Mouse (Mus musculus): ENCODE data around the gene Whrn. TPM values are rescaled to one million over a fixed set of nuclear protein-coding genes. Genes with fewer than 3 reads are reported as not detected.

Gene Whrn
- polyA plus RNA-seq, 1 experiment from 2014 or later, result 8.7 TPM

DNA sequence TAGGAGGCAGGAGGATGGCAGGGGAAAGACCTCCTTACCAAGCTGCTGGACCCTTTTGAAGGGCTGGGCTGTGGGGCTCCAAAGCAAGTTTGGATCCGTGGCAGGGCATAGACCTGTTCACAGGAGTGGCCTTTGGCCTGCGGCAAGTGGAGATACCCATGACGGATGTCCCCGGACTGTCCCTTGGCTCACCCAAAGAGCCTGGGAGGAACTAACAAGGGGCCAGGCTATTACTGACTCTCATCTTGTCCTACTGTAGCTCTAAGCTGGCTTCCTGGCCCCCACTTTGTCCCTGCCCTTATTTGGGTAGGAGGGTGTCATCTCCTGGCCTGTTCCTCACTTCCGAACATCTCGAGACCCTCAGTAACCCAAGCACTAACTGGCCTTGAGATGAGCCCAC, 93.2 kb downstream of the Whrn start:
- Histone ChIP-seq H3K9ac (ENCODE audit: low read depth, low read length) (peak overlapping the region; percentile 54), H3K27me3 (ENCODE audit: control insufficient read depth, insufficient read depth, low read length) (no peaks in the 10 kb centered on the region), H3K4me3 (ENCODE audit: low read length) (peak overlapping the region; percentile 36), H3K4me2 (replicated peaks; ENCODE audit: low read depth, low read length) (peak overlapping the region; percentile 62), H3K4me1 (ENCODE audit: control insufficient read depth, insufficient read depth, low read length) (peaks cover 42% of the 10 kb centered on the region), H3K36me3 (ENCODE audit: control insufficient read depth, insufficient read depth, low read length) (no peaks in the 10 kb centered on the region), H3K9me3 (ENCODE audit: control insufficient read depth, low read length) (no peaks in the 10 kb centered on the region), H3K27ac (ENCODE audit: low read depth, low read length) (peak overlapping the region; percentile 88)
- peak; percentile 3; the same call in 1 of the 2 replicates for ATAC-seq (ENCODE audit: low FRiP score, low TSS enrichment)
- WGBS, result 33% methylated on average over 6 of the region's 6 CpGs

DNA sequence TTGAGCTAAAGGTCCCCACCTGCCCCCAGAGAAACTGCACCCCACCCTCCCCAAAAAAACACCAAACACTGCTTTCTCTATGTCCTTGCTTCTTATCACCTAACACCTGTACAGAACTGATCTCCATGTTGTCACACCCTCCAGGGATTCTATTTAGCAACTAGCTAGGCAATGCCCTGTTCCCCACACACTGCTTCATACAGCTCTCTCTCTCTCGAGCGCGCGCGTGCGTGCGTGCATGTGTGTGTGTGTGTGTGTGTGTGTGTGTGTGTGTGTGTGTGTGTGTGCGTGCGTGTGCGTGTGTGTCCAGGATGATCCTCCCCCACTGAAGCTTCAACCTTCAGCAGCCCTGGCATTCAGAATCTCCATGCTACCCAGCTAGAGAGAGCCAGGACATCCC, 93.7 kb downstream of the Whrn start:
- Histone ChIP-seq H3K27ac (ENCODE audit: low read depth, low read length) (peak overlapping the region; percentile 88; the same call in 1 of the 2 replicates), H3K27me3 (ENCODE audit: control insufficient read depth, insufficient read depth, low read length) (no peaks in the 10 kb centered on the region), H3K36me3 (ENCODE audit: control insufficient read depth, insufficient read depth, low read length) (peaks cover 4% of the 10 kb centered on the region; the same call in 1 of the 2 replicates), H3K9ac (ENCODE audit: low read depth, low read length) (no peak overlapping the region), H3K4me2 (replicated peaks; ENCODE audit: low read depth, low read length) (peak overlapping the region; percentile 62), H3K4me1 (ENCODE audit: control insufficient read depth, insufficient read depth, low read length) (peaks cover 42% of the 10 kb centered on the region), H3K4me3 (ENCODE audit: low read length) (peak overlapping the region; percentile 36; the same call in 1 of the 2 replicates), H3K9me3 (ENCODE audit: control insufficient read depth, low read length) (no peaks in the 10 kb centered on the region)
- WGBS, result 82% methylated on average over 10 of the region's 10 CpGs
- no peak for ATAC-seq (ENCODE audit: low FRiP score, low TSS enrichment)

DNA sequence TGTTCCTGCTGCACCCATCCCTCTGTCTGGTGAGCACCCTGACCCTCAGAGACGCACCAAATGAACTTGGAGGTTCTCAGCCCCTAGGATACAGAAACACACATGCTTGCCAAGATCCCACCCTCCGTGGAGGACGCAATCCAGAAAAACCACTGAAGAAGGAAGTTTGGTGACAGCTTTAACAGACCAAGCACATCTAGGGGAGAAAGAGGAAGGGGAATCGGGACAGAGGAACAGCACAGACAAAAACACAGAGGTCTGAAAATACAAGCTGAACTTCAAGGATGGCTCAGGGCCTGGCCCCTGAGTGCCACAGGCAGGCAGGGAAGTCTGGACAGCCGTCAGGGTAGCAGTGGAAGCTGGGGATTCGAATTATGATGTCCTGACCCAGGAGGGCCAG, 94.2 kb downstream of the Whrn start:
- Histone ChIP-seq H3K9ac (ENCODE audit: low read depth, low read length) (no peak overlapping the region), H3K4me3 (ENCODE audit: low read length) (no peak overlapping the region), H3K4me2 (replicated peaks; ENCODE audit: low read depth, low read length) (no peak overlapping the region), H3K4me1 (ENCODE audit: control insufficient read depth, insufficient read depth, low read length) (peaks cover 42% of the 10 kb centered on the region), H3K36me3 (ENCODE audit: control insufficient read depth, insufficient read depth, low read length) (peaks cover 4% of the 10 kb centered on the region; the same call in 1 of the 2 replicates), H3K27ac (ENCODE audit: low read depth, low read length) (no peak overlapping the region), H3K27me3 (ENCODE audit: control insufficient read depth, insufficient read depth, low read length) (no peaks in the 10 kb centered on the region), H3K9me3 (ENCODE audit: control insufficient read depth, low read length) (no peaks in the 10 kb centered on the region)
- WGBS, result 77% methylated on average over 6 of the region's 6 CpGs
- no peak for ATAC-seq (ENCODE audit: low FRiP score, low TSS enrichment)

DNA sequence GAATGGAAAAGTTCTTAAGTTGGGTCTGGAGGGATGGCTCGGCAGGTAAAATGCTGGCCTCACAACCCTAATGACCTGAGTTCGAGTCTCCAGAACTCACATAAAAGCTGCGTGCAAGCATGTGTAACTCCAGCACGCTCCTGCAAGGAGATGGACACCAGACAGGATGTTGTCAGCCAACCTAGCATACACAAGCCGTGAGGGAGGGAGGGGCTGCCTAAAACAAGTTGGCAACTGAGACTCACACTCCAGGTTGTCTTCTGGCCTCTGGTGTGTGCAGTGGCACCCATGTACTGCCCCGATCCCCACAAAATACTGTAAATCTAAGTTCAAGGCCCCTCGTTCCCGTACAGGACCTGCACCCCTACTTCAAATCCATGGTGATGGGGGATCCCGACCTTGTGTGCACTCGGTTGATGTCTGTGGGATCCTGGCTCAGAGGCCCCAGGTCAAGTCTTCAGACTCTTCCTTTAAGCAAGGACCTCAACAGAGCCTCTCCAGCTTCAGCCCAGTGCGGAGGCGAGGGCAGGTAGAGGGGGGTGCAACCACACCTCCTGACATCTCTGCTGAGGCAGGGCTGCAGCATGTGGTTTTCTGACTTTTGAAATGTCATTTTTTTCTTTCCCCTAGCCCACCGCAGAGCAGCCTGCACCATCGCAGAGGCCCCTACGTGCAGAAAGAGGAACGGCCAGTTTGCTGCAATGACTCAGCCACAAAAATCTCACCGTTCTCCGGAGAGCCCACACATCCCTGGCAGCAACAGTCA, 95.1 kb downstream of the Whrn start:
- H3K4me1 ChIP-seq (ENCODE audit: control insufficient read depth, insufficient read depth, low read length), result peaks cover 42% of the 10 kb centered on the region
- H3K36me3 ChIP-seq (ENCODE audit: control insufficient read depth, insufficient read depth, low read length), result peaks cover 4% of the 10 kb centered on the region; the same call in 1 of the 2 replicates
- H3K27me3 ChIP-seq (ENCODE audit: control insufficient read depth, insufficient read depth, low read length), result no peaks in the 10 kb centered on the region
- no peak overlapping the region for H3K9ac ChIP-seq (ENCODE audit: low read depth, low read length)
- H3K4me3 ChIP-seq (ENCODE audit: low read length), result no peak overlapping the region
- H3K9me3 ChIP-seq (ENCODE audit: control insufficient read depth, low read length), result no peaks in the 10 kb centered on the region
- H3K4me2 ChIP-seq (replicated peaks; ENCODE audit: low read depth, low read length), result no peak overlapping the region
- 89% methylated on average over 18 of the region's 18 CpGs for WGBS
- no peak for ATAC-seq (ENCODE audit: low FRiP score, low TSS enrichment)
- no peak overlapping the region for H3K27ac ChIP-seq (ENCODE audit: low read depth, low read length)

GRCm38 (mm10) chr4:63399691-63400270, 96.0 kb downstream of the Whrn start:
- Histone ChIP-seq H3K9me3 (ENCODE audit: control insufficient read depth, low read length) (no peaks in the 10 kb centered on the region), H3K27me3 (ENCODE audit: control insufficient read depth, insufficient read depth, low read length) (no peaks in the 10 kb centered on the region), H3K4me3 (ENCODE audit: low read length) (no peak overlapping the region), H3K4me1 (ENCODE audit: control insufficient read depth, insufficient read depth, low read length) (peaks cover 35% of the 10 kb centered on the region), H3K4me2 (replicated peaks; ENCODE audit: low read depth, low read length) (no peak overlapping the region), H3K27ac (ENCODE audit: low read depth, low read length) (peak overlapping the region; percentile 42; the same call in 1 of the 2 replicates), H3K36me3 (ENCODE audit: control insufficient read depth, insufficient read depth, low read length) (peaks cover 7% of the 10 kb centered on the region; the same call in 1 of the 2 replicates), H3K9ac (ENCODE audit: low read depth, low read length) (no peak overlapping the region)
- no peak for ATAC-seq (ENCODE audit: low FRiP score, low TSS enrichment)
- WGBS, result 49% methylated on average over 8 of the region's 8 CpGs

DNA sequence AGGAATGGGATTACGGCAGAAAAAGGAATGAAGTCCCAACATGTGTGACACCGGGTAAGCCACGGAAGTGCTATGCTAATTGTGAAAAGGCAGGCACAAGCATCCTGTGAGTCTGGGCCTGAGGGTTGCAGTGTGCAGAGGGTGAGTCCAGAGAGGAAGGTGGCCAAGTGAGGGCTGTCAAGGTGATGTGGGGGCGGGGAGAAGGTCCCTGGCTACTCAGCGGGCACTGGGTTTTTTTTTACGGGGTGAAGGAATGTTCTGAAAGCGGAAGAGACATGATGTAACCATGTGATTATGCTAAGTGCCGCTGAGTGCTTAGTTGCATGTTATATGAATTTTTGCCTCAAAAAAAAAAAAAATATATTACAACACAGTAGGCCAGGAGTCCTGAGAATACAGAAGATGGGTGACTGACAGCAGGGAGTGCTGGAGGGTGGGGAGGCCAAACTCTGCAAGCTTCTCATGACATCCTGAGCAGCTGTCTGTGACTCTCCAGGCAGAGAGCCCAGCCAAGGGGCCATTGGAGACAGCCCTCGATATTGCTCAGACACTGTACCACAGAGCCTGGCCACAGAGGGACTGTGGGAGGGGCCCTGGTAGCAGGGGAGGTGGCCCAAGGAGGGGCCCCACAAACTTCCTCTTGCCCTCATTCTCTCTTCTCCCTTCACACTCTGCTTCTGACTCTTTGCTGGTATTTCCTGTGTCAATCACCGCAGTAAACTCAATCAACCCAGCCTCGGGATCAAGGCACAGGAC, 96.8 kb downstream of the Whrn start:
- H3K27ac ChIP-seq (ENCODE audit: low read depth, low read length), result peak overlapping the region; percentile 42; the same call in 1 of the 2 replicates
- WGBS, result 39% methylated on average over 11 of the region's 11 CpGs
- no peaks in the 10 kb centered on the region for H3K9me3 ChIP-seq (ENCODE audit: control insufficient read depth, low read length)
- no peak overlapping the region for H3K9ac ChIP-seq (ENCODE audit: low read depth, low read length)
- H3K27me3 ChIP-seq (ENCODE audit: control insufficient read depth, insufficient read depth, low read length), result no peaks in the 10 kb centered on the region
- no peak overlapping the region for H3K4me2 ChIP-seq (replicated peaks; ENCODE audit: low read depth, low read length)
- H3K36me3 ChIP-seq (ENCODE audit: control insufficient read depth, insufficient read depth, low read length), result peaks cover 13% of the 10 kb centered on the region
- H3K4me1 ChIP-seq (ENCODE audit: control insufficient read depth, insufficient read depth, low read length), result peaks cover 27% of the 10 kb centered on the region
- H3K4me3 ChIP-seq (ENCODE audit: low read length), result no peak overlapping the region
- no peak for ATAC-seq (ENCODE audit: low FRiP score, low TSS enrichment)

DNA sequence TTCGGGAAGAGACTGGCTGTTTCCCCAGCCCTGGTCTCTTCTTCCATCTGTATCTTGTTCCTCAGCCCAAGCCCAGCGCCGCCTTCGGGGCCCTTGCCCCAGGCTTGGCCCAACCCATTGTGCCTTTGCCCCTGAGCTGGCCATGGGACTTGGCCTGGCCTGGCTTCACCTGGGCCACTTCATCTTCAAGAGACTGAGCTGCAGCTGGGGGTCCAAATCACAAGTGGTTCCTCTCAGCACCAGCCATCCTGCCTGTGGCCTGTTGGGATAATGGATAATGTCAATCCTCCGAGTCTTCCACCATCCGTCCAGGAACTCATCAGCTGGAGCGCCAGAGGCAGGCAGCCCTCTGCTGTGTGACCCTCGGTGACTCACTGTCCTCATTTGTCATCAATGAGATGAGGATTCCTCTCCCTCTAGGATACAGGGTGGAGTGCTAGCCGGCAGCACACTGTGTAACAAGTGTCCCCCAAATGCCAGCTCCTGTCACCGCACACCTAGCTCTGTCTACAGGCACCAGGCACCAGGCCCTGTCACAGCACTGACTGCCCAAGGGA, 97.7 kb downstream of the Whrn start:
- H3K27me3 ChIP-seq (ENCODE audit: control insufficient read depth, insufficient read depth, low read length), result no peaks in the 10 kb centered on the region
- H3K9me3 ChIP-seq (ENCODE audit: control insufficient read depth, low read length), result no peaks in the 10 kb centered on the region
- no peak overlapping the region for H3K27ac ChIP-seq (ENCODE audit: low read depth, low read length)
- H3K4me2 ChIP-seq (replicated peaks; ENCODE audit: low read depth, low read length), result no peak overlapping the region
- WGBS, result 90% methylated on average over 10 of the region's 10 CpGs
- peaks cover 13% of the 10 kb centered on the region for H3K36me3 ChIP-seq (ENCODE audit: control insufficient read depth, insufficient read depth, low read length)
- peaks cover 20% of the 10 kb centered on the region for H3K4me1 ChIP-seq (ENCODE audit: control insufficient read depth, insufficient read depth, low read length)
- ATAC-seq (ENCODE audit: low FRiP score, low TSS enrichment), result no peak
- H3K9ac ChIP-seq (ENCODE audit: low read depth, low read length), result no peak overlapping the region
- no peak overlapping the region for H3K4me3 ChIP-seq (ENCODE audit: low read length)

DNA sequence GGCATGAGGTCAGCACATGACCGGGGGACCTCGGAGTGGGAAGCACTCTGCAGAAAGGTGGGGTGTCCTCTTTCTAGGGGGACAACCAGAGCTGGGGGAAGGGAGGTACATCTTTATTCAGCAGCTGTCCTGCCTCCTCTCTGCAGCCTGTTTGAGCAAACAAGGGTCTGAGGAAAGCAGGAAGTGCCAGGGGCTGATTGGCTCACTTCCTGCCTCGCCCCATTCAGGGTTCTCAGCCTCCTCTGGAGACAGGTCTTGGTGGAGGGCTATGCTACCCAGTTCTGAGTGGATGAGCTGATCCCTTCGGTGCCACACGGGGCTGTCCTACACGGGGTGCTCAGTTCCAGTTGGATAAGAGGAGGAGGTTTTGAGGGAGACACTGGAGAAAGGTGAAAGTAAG, 104.5 kb downstream of the Whrn start:
- H3K4me3 ChIP-seq (ENCODE audit: low read length), result no peak overlapping the region
- no peak overlapping the region for H3K27ac ChIP-seq (ENCODE audit: low read depth, low read length)
- H3K36me3 ChIP-seq (ENCODE audit: control insufficient read depth, insufficient read depth, low read length), result peaks cover 27% of the 10 kb centered on the region
- no peaks in the 10 kb centered on the region for H3K4me1 ChIP-seq (ENCODE audit: control insufficient read depth, insufficient read depth, low read length)
- no peak overlapping the region for H3K9ac ChIP-seq (ENCODE audit: low read depth, low read length)
- H3K9me3 ChIP-seq (ENCODE audit: control insufficient read depth, low read length), result no peaks in the 10 kb centered on the region
- 80% methylated on average over 6 of the region's 6 CpGs for WGBS
- H3K4me2 ChIP-seq (replicated peaks; ENCODE audit: low read depth, low read length), result no peak overlapping the region
- H3K27me3 ChIP-seq (ENCODE audit: control insufficient read depth, insufficient read depth, low read length), result no peaks in the 10 kb centered on the region
- ATAC-seq (ENCODE audit: low FRiP score, low TSS enrichment), result no peak

All from kidney, embryonic 14.5 days (tissue).